Mouse (Mus musculus) inflammation-experienced regulatory T-cells, adult 6 months (primary cell): ENCODE results near the gene Tmprss9. TPM values are rescaled to one million over a fixed set of nuclear protein-coding genes. Genes with fewer than 3 reads are reported as not detected.

Source experiments
- ATAC-seq: one replicate; pipeline ENCODE4 v1.8.0; 2017
- polyA plus RNA-seq, 3 experiments: library from polyadenylated mRNA; unstranded; fragments of 100-300 nt; shearing (Covaris generic); gene quantifications; one replicate each; pipeline ENCODE4 v1.2.1; 2017

The Tmprss9 gene
- polyA plus RNA-seq, 3 experiments from 2014 or later, result not detected

DNA sequence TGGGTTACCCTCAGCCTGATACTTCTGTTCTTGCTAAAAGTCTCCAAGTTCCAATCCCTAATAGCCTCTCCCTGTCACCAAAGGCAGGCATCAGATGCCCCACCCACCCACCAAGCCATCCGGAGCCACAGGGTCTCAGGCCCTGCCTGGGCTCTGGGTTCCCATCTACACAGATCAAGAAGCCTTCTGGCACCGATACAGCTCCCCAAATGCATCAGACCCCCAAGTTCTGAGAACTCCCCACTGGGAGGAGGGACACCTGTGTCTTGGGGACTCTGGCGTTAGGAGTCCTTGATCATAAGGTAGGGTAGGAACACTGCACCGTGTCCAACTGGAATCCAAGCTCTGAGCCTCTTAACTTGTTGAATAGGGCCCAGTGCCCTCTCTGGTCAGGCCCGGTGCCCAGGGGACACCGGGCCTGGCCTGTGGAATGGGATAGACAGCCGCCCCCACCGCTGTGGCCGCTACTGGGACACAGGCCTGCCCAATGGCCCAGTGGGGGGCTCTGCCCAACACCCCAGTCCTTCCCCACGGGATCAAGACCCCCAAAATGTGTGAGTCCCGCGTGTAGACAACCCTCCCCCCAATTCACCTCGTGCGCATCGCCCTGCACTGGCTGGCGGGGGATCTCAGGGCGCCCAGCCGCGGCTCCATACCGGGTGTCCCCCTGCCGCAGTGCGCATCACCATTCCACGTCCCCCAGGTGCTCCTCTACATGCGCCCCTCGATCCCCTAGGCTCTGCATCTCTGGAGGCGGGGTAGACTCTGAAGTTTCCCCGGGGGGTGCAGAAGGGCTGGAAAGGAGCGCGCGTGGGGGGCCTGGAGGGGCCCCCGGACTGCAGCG, 28.3 kb upstream of the Tmprss9 start:
- no peak for ATAC-seq

GRCm38 (mm10) chr10:80843931-80844547, 27.6 kb upstream of the Tmprss9 start, which contains the start of gene Lingo3:
Gene Lingo3, minus strand, starts transcription at chr10:80844039.
- ATAC-seq, result no peak

DNA sequence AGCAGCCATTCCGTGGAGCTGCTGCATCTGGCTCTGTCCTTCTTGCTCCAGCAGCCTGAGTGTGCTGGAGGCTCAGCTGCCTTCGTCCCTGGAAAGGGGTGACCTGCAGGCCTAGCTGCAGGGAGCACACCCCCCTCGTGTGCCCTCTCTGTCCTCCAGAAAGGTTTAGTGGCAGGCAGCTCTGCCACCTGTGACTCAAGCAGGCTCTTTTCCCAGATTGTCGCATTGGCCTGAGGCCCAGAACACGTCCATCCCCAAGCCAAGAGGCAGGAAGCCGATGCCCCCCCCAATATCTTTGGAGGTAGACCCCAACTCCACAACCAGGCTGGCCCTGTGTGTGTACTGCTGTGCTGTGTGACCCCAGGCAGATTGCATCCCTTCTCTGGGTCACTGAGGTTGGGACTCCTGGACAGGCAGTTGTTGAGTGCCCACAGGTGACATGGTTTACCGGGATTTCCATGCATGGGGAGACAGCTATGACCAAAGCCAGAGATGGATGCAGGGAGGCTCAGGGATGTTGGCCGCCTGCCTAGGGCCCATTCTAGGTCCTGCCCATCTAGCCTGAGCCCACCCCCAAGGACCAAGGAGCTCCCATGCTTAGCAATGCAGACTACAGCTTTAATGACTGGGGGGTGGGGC, 26.5 kb upstream of the Tmprss9 start:
- ATAC-seq, result no peak

DNA sequence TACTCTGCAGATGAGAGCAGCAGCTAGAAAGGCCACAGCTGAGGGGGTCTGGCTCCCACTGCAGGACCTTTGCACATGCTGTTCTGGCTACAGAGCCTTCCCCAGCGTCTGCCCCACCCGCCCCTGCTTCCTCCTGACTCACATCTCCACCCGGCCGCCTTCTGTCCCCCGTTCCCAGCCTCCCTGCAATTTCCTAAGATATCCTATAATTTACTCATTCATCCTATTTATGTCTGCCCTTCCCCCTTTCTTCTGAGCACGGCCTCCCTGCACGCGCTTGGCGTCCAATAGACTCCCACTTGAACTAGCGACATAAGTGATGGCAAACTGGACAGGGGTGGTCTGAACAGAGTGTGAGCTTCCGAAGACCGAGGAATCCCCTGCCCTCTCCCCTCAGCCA, 25.9 kb upstream of the Tmprss9 start:
- ATAC-seq, result no peak

- peak; percentile 71 for ATAC-seq
Measured at GRCm38 (mm10) chr10:80848571-80848970, 23.1 kb upstream of the Tmprss9 start.

GRCm38 (mm10) chr10:80854913-80855748, 16.5 kb upstream of the Tmprss9 start, which contains the start of the genes Lsm7 and Sppl2b:
Gene Lsm7, minus strand, starts transcription at chr10:80855209.
Gene Sppl2b, plus strand, starts transcription at chr10:80855275.
- peak; percentile 84 for ATAC-seq

DNA sequence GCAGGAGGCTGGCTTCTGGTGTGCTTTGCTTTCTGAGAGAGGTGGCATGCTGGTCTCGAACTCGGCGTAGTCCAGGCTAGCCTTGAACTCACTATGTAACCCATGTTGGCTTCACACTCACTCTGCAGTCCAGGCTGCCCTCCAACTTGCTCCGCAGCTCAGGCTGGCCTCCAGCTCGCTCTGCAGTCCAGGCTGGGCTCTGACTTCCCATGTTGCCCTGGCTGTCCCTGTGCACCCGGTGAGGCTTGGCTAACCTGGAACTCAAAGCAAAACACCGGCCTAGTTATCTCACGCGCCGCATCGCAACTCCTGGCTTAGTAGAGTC, 15.9 kb upstream of the Tmprss9 start:
- ATAC-seq, result no peak

- no peak for ATAC-seq
Measured at GRCm38 (mm10) chr10:80856267-80856666, 15.4 kb upstream of the Tmprss9 start.

DNA sequence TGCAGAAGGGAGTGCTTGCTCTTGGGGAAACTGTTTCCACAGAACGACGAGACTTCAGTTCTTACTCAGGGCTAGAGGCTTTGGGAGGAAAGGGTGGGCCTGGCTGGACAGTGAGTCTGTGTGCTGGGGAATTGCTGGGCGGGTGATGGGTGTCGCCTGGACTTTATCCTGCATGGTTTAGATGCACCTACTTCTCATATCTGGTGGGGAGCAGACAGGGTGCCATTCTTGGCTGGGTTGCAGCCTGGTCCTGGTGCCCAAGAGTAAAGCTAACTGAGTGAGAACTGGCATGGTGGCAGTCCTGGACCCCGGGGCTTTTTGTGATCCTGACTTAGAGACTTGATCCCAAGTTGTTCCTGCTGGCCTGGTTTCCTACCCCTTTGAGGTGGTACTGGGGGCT, 14.7 kb upstream of the Tmprss9 start:
- ATAC-seq, result no peak

DNA sequence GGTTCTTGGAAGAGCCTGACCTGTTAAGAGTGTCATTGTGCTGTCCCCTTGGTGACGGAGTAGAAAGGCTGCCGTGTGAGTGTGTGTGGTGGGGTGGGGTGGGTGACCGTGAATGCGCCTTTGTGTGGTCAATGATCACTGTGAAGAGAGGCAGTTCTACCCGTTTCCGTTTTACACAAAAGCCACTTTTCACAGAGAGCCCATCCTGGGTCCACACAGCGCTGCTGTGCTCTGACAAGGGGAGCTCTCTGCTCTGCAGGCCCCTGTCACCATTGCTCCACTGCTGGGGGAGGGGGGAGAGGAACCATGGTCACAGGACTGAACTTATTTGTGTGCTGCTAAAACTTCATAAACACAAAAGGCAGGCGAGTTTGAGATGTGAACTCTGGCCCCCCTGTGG, 14.3 kb upstream of the Tmprss9 start:
- ATAC-seq, result no peak

DNA sequence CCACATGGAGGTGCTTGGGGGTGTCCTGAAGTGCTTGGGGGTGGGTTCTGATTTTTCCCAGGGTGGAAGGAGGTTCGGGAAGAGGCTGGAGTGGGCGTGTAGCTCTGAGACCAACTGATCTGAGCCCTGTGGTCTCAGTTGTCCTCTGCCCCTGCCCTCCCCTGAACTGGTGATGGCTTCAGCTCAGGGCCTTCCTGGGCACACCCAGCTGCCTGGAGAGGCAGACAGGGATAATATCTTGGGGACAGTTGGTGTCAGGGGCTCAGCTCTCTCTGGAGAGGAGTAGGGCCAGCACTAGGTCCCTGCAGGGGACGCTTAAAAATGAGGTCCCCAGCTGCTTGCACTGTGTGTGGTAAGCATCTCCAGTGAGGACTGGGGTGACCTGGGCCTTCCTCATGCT, 13.8 kb upstream of the Tmprss9 start:
- ATAC-seq, result no peak

DNA sequence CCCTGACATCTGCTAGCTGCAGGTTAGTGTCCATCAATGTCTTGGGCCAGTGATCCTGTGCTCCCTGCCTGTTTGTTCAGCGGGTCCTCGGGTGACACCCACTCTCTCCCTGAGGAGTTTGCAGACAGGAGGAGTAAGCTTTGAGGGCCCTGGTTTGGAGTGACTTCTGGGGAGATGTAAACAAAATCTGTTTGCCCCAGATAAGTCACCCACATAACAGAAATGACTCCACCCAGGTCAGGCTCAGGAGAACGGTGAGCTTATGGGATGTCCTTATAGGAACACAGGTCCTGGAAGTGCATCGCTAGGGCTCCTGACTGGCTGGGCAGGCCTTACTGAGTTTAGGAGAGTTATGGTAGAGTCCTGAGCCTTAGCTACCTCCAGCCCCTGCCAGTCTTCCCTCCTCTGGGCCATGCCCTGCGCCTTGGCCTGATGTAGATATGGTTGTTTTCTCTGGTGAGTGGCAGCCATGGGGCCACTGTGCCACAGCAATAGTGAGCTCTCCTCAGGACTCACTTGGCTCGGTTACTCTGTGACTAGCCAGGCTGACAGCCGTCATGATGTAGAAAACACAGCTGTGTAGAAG, 13.2 kb upstream of the Tmprss9 start:
- no peak for ATAC-seq

- no peak for ATAC-seq
Measured at GRCm38 (mm10) chr10:80862305-80862704, 9.3 kb upstream of the Tmprss9 start.

- ATAC-seq, result no peak
Measured at GRCm38 (mm10) chr10:80864446-80864845, 7.2 kb upstream of the Tmprss9 start.

- no peak for ATAC-seq
Measured at GRCm38 (mm10) chr10:80870993-80871392, 655 bp upstream of the Tmprss9 start.

DNA sequence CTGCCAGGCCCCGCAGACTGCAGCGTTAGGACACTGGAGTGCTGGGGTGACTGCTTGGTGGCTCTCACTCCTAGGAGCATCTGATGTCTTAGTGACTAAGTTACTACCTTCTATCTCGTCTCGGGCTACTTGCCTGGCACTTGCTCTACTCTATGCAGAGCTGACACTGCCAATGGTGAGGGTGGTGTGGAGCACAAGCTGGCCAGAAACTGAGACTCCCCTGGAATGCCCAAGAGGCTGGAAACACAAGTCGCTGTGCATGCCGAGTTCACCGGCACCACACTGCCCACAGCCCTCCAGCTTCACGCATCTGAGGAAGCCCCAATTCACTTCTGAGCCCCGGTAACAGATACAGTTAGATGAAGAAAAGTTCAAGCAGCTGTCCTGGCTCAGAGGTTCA, 2.4 kb downstream of the Tmprss9 start:
- no peak for ATAC-seq

- peak; percentile 43 for ATAC-seq
Measured at GRCm38 (mm10) chr10:80876028-80876427, 4.4 kb downstream of the Tmprss9 start.

DNA sequence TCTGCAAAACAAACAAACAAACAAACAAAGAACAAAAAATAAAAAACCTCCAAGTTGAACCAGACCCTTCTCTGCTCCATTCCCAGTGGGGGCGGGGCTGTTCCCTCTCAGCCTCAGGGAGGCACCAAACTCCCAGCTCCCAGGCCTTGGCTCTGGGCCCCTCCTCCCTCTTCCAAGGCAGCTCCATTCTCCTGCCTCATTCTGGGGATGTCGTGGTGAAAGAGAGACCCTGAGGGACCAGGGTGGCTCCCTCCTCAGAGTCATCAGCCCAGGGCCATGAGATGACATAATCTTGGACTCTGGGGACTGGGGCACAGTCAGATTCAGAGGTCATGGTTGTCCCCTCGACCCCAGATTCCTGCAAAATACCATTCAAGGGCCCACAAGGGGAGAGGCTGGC, 4.9 kb downstream of the Tmprss9 start:
- ATAC-seq, result no peak

DNA sequence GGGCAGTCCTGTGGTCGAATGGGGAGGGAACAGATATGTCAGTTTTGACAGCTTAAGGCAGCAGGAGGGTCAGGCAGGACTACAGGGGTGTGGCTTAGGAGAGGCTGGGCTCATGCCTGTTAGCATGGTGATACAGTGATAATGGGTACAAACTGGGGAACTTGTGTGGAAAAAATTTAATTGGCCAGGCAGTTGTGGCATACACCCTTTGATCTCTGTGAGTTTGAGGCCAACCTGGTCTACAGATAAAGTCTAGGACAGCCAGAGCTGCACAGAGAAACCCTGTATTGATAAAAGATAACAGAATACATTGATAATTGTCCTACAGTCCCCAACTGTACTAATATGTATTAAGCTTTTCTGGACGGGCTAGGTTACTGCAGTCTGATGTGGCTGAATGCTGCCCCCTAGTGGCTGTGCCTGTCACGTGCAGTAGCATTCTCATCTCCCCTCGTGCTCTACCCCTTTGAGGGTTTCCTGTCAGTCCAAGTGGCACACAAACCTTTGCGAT, 8.5 kb downstream of the Tmprss9 start:
- peak; percentile 69 for ATAC-seq

- ATAC-seq, result no peak
Measured at GRCm38 (mm10) chr10:80880901-80881300, 9.3 kb downstream of the Tmprss9 start.

- ATAC-seq, result no peak
Measured at GRCm38 (mm10) chr10:80881301-80881700, 9.7 kb downstream of the Tmprss9 start.

DNA sequence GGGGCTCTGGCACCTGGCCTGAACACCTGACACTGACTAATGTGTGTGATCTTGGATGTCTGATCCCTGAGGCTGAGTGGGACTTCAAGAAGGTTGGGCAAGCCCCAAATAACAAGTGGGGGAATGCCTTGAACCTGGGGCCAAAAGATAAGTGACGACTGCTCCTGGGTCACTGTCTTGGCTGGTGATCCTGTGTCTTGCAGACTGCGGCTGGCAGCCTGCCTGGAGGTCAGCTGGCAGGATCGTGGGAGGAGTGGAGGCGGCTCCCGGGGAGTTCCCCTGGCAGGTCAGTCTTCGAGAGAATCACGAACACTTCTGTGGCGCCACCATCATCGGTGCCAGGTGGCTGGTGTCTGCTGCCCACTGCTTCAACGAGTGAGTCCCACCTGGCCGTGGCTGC, 15.5 kb downstream of the Tmprss9 start:
- no peak for ATAC-seq
